Mouse (Mus musculus): ENCODE data around the gene Igdcc3. TPM values are rescaled to one million over a fixed set of nuclear protein-coding genes. Genes with fewer than 3 reads are reported as not detected.

The Igdcc3 gene
- polyA plus RNA-seq, 1 experiment: 2.6 TPM

DNA sequence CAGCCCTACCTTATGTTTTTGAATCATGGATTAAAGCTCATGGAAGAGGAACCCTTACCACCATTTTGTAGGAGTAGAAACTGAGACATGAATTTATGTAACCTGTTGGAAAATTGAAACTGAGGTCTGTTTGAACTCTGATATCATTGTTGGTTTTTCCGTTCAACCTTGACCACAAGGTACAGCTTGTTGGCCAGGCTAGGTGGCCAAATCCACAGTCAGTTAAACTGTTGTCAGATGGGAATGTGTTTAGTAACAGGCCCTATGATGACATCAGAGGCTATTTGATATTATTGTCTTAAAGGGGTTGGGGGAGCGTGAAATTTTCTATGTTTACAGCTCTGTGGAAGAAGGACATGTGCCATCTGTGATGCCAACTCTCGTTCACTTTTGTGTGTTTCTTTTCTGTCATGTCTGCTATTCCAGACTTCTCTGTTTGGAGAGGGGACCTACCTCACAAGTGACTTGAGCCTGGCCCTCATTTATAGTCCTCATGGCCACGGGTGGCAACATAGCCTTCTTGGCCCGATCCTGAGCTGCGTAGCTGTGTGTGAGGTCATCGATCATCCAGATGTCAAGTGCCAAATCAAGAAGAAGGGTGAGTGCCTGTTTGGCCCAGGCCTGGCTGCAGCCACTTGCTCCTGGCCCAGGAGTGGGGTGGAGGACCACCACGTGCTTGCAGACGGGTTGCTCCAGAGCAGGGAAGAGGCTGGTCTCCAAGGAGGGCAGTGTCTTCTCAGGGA, 92.4 kb downstream of the Igdcc3 start:
- no peak for DNase-seq (ENCODE audit: extremely low spot score in 1 of 2, low spot score in 1 of 2)

DNA sequence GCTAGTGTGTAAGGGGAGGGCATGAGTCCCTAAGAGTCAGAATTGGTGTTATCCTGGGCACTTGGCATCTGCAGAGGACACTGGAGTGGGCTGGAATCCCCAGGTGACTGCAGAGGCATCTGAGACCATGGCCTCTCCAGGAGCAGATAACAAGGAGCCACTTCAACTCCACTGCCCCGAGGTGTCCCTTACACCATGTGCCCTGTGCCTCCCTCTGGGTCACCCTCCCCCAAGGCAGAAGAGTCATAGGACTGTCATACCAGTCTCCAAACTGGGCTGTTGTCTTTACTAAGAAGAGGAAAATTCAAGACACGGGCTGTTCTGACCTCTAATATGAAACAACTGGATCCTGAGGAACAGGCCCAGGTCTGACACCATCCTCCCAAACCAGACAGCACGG, 93.7 kb downstream of the Igdcc3 start:
- no peak for DNase-seq (ENCODE audit: extremely low spot score in 1 of 2, low spot score in 1 of 2)

Other genes starting within 250 kb of the Igdcc3 start
- 0.08 and 0.14 TPM in 2 replicates for gene Slc24a1, start 189.6 kb upstream of the Igdcc3 start, polyA plus RNA-seq (2012; rRNA removed)
- gene Ints14, start 180.3 kb upstream of the Igdcc3 start, polyA plus RNA-seq (2012; rRNA removed): 19.2 and 20.4 TPM in 2 replicates
- gene Hacd3, start 119.5 kb upstream of the Igdcc3 start, polyA plus RNA-seq (2012; rRNA removed): 140 and 153 TPM in 2 replicates
- gene Dpp8, start 108.8 kb upstream of the Igdcc3 start, polyA plus RNA-seq (2012; rRNA removed): 73.5 and 76.7 TPM in 2 replicates
- 27.7 and 30.9 TPM in 2 replicates for gene Igdcc4, start 39.7 kb upstream of the Igdcc3 start, polyA plus RNA-seq (2012; rRNA removed)
- gene Parp16, start 54.2 kb downstream of the Igdcc3 start, polyA plus RNA-seq (2012; rRNA removed): 3.9 TPM in 2 replicates
- gene Cilp, start 124.0 kb downstream of the Igdcc3 start, polyA plus RNA-seq (2012; rRNA removed): 0.08 TPM in 2 replicates
- 19.1 and 22.2 TPM in 2 replicates for gene Clpx, start 153.1 kb downstream of the Igdcc3 start, polyA plus RNA-seq (2012; rRNA removed)
- gene Pdcd7, start 204.9 kb downstream of the Igdcc3 start, polyA plus RNA-seq (2012; rRNA removed): 16.8 and 16.9 TPM in 2 replicates
- 4.6 and 4.9 TPM in 2 replicates for gene Ubap1l, start 219.9 kb downstream of the Igdcc3 start, polyA plus RNA-seq (2012; rRNA removed)